Mouse (Mus musculus) lung, embryonic 16.5 days (tissue): ENCODE results near the gene Mprip. TPM values are rescaled to one million over a fixed set of nuclear protein-coding genes. Genes with fewer than 3 reads are reported as not detected.
"Not testable (repeated sequence)": the region's sequence is repeated elsewhere in the genome, so short reads cannot be mapped to it uniquely, and the experiment has no call there.

Experiments used
- ATAC-seq: fragments of 200-750 bp; cut with Nextera tagmentation; 2 replicates; pipeline ENCODE4 v1.8.0; 2017; ENCODE audit warnings: low read depth, mild to moderate bottlenecking, moderate library complexity
- H3K27ac ChIP-seq: fragments of 300-500 bp; sonication (generic); 2 replicates; pipeline ENCODE4 v1.5.1; 2014; ENCODE audit warnings: mild to moderate bottlenecking, control low read depth, low read length
- H3K27me3 ChIP-seq: fragments of 300-500 bp; sonication (generic); 2 replicates; pipeline ENCODE4 v1.6.1; 2014; ENCODE audit warnings: low read depth, low read length, mixed read lengths; ENCODE audit not compliant: control insufficient read depth, insufficient read depth
- H3K36me3 ChIP-seq: fragments of 300-500 bp; sonication (generic); 2 replicates; pipeline ENCODE4 v1.6.1; 2014; ENCODE audit warnings: low read length; ENCODE audit not compliant: control insufficient read depth, insufficient read depth
- H3K4me1 ChIP-seq: fragments of 300-500 bp; sonication (generic); replicated peaks from 2 replicates; pipeline ENCODE4 v1.6.1; 2014; ENCODE audit warnings: low read length, mixed read lengths; ENCODE audit not compliant: control insufficient read depth, insufficient read depth
- H3K4me2 ChIP-seq: fragments of 300-500 bp; sonication (generic); 2 replicates; pipeline ENCODE4 v1.6.1; 2014; ENCODE audit warnings: low read depth, low read length, control low read depth
- H3K4me3 ChIP-seq: fragments of 300-500 bp; sonication (generic); 2 replicates; pipeline ENCODE4 v1.5.1; 2014; ENCODE audit warnings: mild to moderate bottlenecking, low read length, control low read depth
- H3K9ac ChIP-seq: fragments of 300-500 bp; sonication (generic); 2 replicates; pipeline ENCODE4 v1.6.1; 2014; ENCODE audit warnings: low read length, control low read depth
- H3K9me3 ChIP-seq: fragments of 300-500 bp; sonication (generic); 2 replicates; pipeline ENCODE4 v1.6.1; 2016; ENCODE audit warnings: low read length; ENCODE audit not compliant: control insufficient read depth
- WGBS: fragments of 180-500 bp; shearing (Covaris S2); extraction: QIAGEN DNeasy Blood & Tissue Kit; methylation state at CpG from one replicate; pipeline ENCODE4 v1.1.7; 2014; 5-methylcytosine and 5-hydroxymethylcytosine counted together
- polyA plus RNA-seq: library from polyadenylated mRNA; unstranded; fragments of >200 nt; fragmentation: Nextera tagmentation; extraction: Ambion mirVana; gene quantifications from 2 replicates; pipeline ENCODE4 v1.2.1, GENCODE M21; 2015

Mprip gene
- polyA plus RNA-seq: 52.9 and 59.0 TPM in 2 replicates

DNA sequence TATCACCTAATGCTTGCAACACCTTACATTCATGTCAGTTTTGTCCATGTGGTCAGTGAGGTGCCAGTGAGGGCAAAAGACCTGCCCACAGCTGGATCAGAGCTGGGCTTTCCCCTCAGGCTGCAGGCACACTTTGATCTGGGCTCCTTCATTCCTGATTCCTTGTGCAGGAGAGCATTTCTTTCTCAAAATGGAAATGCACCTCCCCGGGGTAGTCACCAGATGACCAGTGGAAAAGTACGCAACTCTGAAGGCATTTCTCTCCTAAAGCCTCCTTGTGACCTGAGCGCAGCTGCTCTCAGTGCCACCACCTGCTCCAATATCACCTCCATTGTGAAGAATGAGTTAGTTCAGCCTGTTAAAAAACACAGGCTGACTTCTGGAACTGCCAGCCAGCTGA is at the start of gene Mprip:
Mprip (plus strand) TSS at position 301 of the 400 bp plus-strand sequence.
- no peaks in the 10 kb centered on the region for H3K27me3 ChIP-seq
- peak within 1 kb of the TSS; percentile 71 for H3K9ac ChIP-seq
- H3K9me3 ChIP-seq: no peaks in the 10 kb centered on the region
- ATAC-seq: no peak
- peaks cover 32% of the 10 kb centered on the region for H3K4me1 ChIP-seq
- H3K4me2 ChIP-seq: peak within 1 kb of the TSS; percentile 73
- peak within 1 kb of the TSS; percentile 92 for H3K27ac ChIP-seq
- no peaks in the 10 kb centered on the region for H3K36me3 ChIP-seq
- peak within 1 kb of the TSS; percentile 75 for H3K4me3 ChIP-seq
- 69% methylated on average over 3 of the region's 3 CpGs for WGBS

DNA sequence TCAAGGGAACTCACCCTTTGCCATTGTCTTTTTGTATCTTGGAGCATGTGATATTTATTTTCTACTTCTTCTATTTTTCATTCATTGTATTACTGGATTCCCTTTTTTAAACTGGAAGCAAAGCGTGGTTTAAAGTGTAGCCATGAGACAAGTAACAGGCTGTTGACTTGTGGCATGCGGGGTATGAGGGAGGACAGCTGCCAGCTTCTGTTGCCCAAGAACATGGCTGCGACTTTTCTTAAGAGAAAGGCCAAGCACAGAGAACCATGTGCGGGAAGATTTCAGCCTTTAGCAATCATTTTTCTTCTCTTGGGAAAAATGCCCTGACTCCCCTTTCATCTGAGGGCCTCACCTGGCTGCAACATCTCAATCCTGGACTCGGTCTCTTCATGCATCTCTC is 49.5 kb upstream of the Mprip start:
- Histone ChIP-seq H3K4me1 (no peaks in the 10 kb centered on the region), H3K9me3 (no peaks in the 10 kb centered on the region), H3K9ac (no peak overlapping the region), H3K27ac (no peak overlapping the region), H3K4me2 (no peak overlapping the region), H3K4me3 (no peak overlapping the region), H3K27me3 (no peaks in the 10 kb centered on the region), H3K36me3 (no peaks in the 10 kb centered on the region)
- 49% methylated on average over 5 of the region's 5 CpGs for WGBS
- ATAC-seq: no peak

DNA sequence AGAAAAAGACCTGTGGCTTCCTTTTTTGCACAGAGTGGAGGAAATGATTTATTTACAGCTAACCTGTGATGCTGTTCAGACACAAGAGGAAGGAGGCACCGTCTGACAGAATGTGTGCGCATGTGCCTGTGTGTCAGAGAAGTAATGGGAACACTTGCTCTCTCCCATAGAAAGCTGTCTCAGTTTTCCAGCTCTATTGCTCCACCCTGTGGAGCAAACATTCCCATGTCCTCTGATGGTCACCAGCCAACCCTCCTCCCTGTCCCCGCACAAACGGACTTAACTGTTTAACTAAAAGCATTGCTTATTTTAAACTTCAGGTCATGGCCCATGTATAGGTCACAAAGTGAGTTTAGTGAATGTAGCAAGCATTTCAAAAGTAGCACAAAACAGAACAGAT is 47.0 kb upstream of the Mprip start:
- H3K4me1 ChIP-seq: no peaks in the 10 kb centered on the region
- H3K4me3 ChIP-seq: no peak overlapping the region
- ATAC-seq: 0 out of 2 replicates have a peak, but pooled peaks have one; percentile 47
- no peaks in the 10 kb centered on the region for H3K36me3 ChIP-seq
- H3K27me3 ChIP-seq: no peaks in the 10 kb centered on the region
- WGBS: 15% methylated on average over 4 of the region's 4 CpGs
- H3K9ac ChIP-seq: no peak overlapping the region
- no peaks in the 10 kb centered on the region for H3K9me3 ChIP-seq
- H3K27ac ChIP-seq: no peak overlapping the region
- no peak overlapping the region for H3K4me2 ChIP-seq

DNA sequence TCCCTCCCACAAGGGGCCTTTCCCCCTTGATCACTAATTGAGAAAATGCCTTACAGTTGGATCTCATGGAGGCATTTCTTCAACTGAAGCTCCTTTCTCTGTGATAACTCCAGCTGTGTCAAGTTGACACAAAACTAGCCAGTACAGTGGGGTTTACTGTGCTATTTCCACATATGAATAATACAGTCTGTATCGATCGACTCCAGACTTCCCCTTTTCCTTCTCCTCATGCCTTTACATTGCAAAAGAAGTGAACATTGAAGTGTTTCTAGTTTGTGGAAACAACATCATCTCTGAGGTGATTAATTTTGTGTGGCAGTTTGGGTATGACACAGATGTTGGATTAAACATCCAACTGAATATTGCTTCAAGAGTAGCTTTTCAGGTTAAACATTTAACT is 44.1 kb upstream of the Mprip start:
- not testable (repeated sequence) for H3K4me1 ChIP-seq, ATAC-seq
- 85% methylated on average over 2 of the region's 2 CpGs for WGBS

DNA sequence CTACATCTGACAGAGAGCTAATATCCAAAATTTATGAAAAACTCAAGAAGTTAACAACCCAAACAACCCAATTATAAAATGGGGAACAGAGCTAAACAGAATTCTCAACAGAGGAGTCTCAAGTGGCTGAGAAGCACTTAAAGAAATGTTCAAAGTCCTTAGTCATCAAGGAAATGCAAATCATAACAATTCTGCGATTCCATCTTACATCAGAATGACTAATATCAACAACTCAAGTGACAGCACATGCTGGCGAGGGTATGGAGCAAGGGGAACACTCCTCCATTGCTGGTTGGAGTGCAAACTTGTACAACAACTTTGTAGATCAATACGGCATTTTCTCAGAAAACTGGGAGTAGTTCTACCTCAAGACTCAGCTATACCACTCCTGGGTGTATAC is 38.9 kb upstream of the Mprip start:
- no peak overlapping the region for H3K27ac ChIP-seq
- no peaks in the 10 kb centered on the region for H3K9me3 ChIP-seq
- H3K4me3 ChIP-seq: no peak overlapping the region
- H3K4me2 ChIP-seq: no peak overlapping the region
- no peak for ATAC-seq
- H3K9ac ChIP-seq: no peak overlapping the region
- no peaks in the 10 kb centered on the region for H3K27me3 ChIP-seq
- no peaks in the 10 kb centered on the region for H3K36me3 ChIP-seq
- WGBS: 39% methylated on average over 3 of the region's 3 CpGs
- no peaks in the 10 kb centered on the region; the same call in 1 of the 2 replicates for H3K4me1 ChIP-seq

More for the DNA sequence above, 44.1 kb upstream of the Mprip start:
- H3K36me3 ChIP-seq, H3K27me3 ChIP-seq, H3K4me3 ChIP-seq, H3K4me2 ChIP-seq, H3K9me3 ChIP-seq, H3K9ac ChIP-seq, H3K27ac ChIP-seq: not testable (repeated sequence)

DNA sequence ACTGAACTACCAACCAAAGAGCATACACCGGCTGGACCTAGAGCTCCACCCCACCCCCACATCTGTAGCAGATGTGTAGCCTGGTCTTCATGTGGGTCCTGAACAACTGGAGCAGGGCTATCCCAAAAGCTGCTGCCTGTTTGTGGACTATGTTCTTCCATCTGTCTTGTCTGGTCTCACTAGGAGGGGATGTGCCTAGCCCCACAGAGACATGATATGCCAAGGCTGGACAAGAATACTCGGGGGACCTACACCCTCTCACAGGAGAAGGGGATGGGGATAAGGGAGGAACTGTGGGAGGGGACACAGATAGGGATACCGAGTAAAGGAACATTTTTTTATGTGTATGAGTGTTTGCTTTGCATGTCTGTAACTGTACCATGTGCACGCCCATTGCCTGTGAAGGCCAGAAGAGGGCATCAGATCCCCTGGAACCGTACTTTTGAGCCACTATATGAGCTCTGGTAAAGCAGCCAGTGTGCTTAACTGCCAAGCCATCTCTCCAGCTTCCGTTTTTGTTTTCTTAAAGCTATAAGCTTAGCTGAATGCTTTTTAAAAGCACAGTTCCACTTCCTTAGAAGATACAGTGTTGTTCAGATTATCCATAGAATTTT is 37.0 kb upstream of the Mprip start:
- H3K4me3 ChIP-seq: no peak overlapping the region
- no peaks in the 10 kb centered on the region for H3K36me3 ChIP-seq
- H3K27me3 ChIP-seq: no peaks in the 10 kb centered on the region
- H3K9me3 ChIP-seq: no peaks in the 10 kb centered on the region
- WGBS: 19% methylated on average over 6 of the region's 6 CpGs
- H3K4me1 ChIP-seq: peaks cover 3% of the 10 kb centered on the region; the same call in 1 of the 2 replicates
- peak; percentile 81 for ATAC-seq
- no peak overlapping the region for H3K27ac ChIP-seq
- H3K4me2 ChIP-seq: no peak overlapping the region
- H3K9ac ChIP-seq: no peak overlapping the region

DNA sequence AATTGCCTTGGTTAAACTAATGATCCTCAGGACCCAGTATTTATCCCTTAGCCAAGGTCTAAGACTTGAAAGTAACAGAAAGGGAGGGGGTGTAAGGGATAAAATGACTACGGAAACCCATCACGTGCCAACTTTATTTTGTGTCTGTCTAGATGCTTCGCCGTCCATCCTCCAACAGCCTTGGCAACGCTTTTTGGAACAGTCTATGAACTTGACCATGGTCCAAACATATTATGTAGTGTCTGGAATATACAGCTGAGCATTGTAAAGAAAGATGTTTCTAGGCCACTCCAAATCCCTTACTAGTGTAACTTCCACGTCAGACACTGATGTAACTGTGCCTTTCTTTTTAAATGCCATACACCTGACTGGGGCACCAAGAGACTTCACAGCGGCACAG is 34.9 kb upstream of the Mprip start:
- Histone ChIP-seq H3K27me3 (no peaks in the 10 kb centered on the region), H3K4me3 (no peak overlapping the region), H3K4me2 (no peak overlapping the region), H3K9me3 (no peaks in the 10 kb centered on the region), H3K36me3 (no peaks in the 10 kb centered on the region), H3K27ac (no peak overlapping the region), H3K9ac (no peak overlapping the region), H3K4me1 (peaks cover 5% of the 10 kb centered on the region; the same call in 1 of the 2 replicates)
- ATAC-seq: peak; percentile 62
- 59% methylated on average over 7 of the region's 7 CpGs for WGBS

DNA sequence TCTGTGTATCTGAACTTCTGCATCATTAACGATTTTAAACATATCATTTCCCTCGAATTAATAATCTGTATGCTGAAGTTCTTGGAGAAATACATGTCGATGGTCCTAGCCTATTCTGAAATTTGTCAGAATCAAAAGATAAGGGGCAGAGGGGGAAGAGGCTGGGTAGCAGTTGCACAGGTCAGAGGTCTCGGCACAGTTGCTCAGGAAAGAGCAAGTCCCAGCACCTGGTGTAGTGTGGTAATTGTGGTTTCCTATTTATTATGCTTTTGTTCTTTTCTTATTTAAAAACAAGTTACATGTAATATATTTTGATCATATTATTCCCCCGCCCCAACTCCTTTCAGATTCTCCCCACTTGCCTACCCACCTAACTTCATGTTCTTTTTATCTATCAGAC is 32.9 kb upstream of the Mprip start:
- Histone ChIP-seq H3K9ac (no peak overlapping the region), H3K4me2 (no peak overlapping the region), H3K9me3 (no peaks in the 10 kb centered on the region), H3K27me3 (no peaks in the 10 kb centered on the region), H3K36me3 (no peaks in the 10 kb centered on the region), H3K27ac (no peak overlapping the region), H3K4me1 (peaks cover 5% of the 10 kb centered on the region; the same call in 1 of the 2 replicates), H3K4me3 (no peak overlapping the region)
- 63% methylated on average over 5 of the region's 5 CpGs for WGBS
- no peak for ATAC-seq

DNA sequence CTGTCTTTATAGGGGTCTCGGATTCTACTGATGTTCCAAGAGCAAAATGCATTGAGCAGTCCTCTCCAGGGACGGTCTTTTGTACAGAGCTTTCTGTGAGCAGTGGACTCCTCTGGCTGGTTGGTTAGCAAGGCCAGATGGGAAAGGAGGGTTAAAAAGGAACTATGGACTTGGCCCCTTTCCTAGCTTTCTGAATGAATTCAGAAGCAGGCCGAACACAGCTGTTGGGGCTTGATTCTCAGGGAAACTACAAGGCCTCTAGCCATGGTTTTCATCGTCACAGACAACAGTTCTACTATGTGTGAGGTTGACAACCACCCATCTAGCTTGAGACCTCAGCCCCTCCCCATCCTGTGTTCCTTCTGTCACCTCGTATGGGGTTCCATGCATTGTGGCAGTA is 31.2 kb upstream of the Mprip start:
- no peaks in the 10 kb centered on the region for H3K27me3 ChIP-seq
- WGBS: 61% methylated on average over 5 of the region's 5 CpGs
- ATAC-seq: peak; percentile 24; the same call in 1 of the 2 replicates

More for the DNA sequence above, 31.2 kb upstream of the Mprip start:
- no peak overlapping the region for H3K27ac ChIP-seq
- no peaks in the 10 kb centered on the region for H3K9me3 ChIP-seq
- H3K36me3 ChIP-seq: no peaks in the 10 kb centered on the region
- no peak overlapping the region for H3K4me2 ChIP-seq
- peaks cover 19% of the 10 kb centered on the region for H3K4me1 ChIP-seq
- no peak overlapping the region for H3K4me3 ChIP-seq
- no peak overlapping the region for H3K9ac ChIP-seq
